Comparison of ENCODE assay signal across 10 mouse cellular contexts in genomic region chr10:41151021-41151420, GRCm38 (mm10).
DNase-seq lines count a peak whose midpoint lies in the region; ATAC-seq and TF ChIP-seq lines count a peak whose summit lies in the region.
"Had no signal": no experiment of that assay in that cellular context is flagged by ENCODE, and none has a peak within 500 bp of the region (broad histone marks: within the 10 kb centered on the region; RNA-seq: fewer than 3 reads in every experiment).

No protein-coding gene starts in this region.

- intact Hi-C loops in heart, postnatal 14 days (cut with DNase I) = no loop called here

- DNase-seq in cerebellum, postnatal 10 days = peak; percentile 31 to 34
- no peak for DNase-seq in cerebellum, adult 9-11 months
- no peak for DNase-seq in heart, postnatal 0 days (ENCODE audit: low spot score)
- DNase-seq in heart, postnatal 14 days = no peak
- peak; percentile 11 for DNase-seq in midbrain, embryonic 10.5 days (ENCODE audit: low spot score)
- no peak for DNase-seq in thymus, adult 2 months
- DNase-seq: thymus, postnatal 36 days had no signal

- TF ChIP-seq EP300 in heart, postnatal 0 days (IDR thresholded peaks at IDR 0.05; ENCODE audit: low read depth) = no peak

- no peak overlapping the region for H3K27ac ChIP-seq in heart, postnatal 0 days (ENCODE audit: low read depth)
- no peak overlapping the region for H3K27ac ChIP-seq in midbrain, embryonic 10.5 days (replicated peaks)
- H3K27ac ChIP-seq in midbrain, embryonic 13.5 days = no peak overlapping the region
- H3K27ac ChIP-seq in midbrain, embryonic 16.5 days (ENCODE audit: low read length) = no peak overlapping the region
- no peak overlapping the region for H3K27ac ChIP-seq in thymus, adult 2 months (ENCODE audit: control insufficient read depth, insufficient read depth, low read length)

- H3K4me1 ChIP-seq in heart, postnatal 0 days (ENCODE audit: control insufficient read depth, insufficient read depth) = no peaks in the 10 kb centered on the region
- no peaks in the 10 kb centered on the region; the same call in 1 of the 2 replicates for H3K4me1 ChIP-seq in midbrain, embryonic 10.5 days
- no peaks in the 10 kb centered on the region for H3K4me1 ChIP-seq in midbrain, embryonic 13.5 days (replicated peaks)
- no peaks in the 10 kb centered on the region for H3K4me1 ChIP-seq in midbrain, embryonic 16.5 days (ENCODE audit: control insufficient read depth, insufficient read depth, low read length)
- H3K4me1 ChIP-seq in thymus, adult 2 months (replicated peaks; ENCODE audit: control insufficient read depth, insufficient read depth, low read length) = no peaks in the 10 kb centered on the region

- no peak for TF ChIP-seq CTCF in heart, postnatal 0 days (IDR thresholded peaks at IDR 0.05; ENCODE audit: low read depth)
- TF ChIP-seq CTCF in thymus, adult 2 months (IDR thresholded peaks at IDR 0.05; ENCODE audit: borderline replicate concordance, control insufficient read depth, extremely low read depth, insufficient read depth, low read length, poor library complexity) = no peak

- 50% methylated on average over 10 of the region's 10 CpGs for WGBS in heart, postnatal 0 days
- 61% methylated on average over 10 of the region's 10 CpGs for WGBS in midbrain, embryonic 10.5 days
- 50% methylated on average over 10 of the region's 10 CpGs for WGBS in midbrain, embryonic 13.5 days
- WGBS in midbrain, embryonic 16.5 days = 40% methylated on average over 10 of the region's 10 CpGs
- 83% methylated on average over 10 of the region's 10 CpGs for WGBS in thymus, adult 2 months

- H3K4me3 ChIP-seq in heart, postnatal 0 days (ENCODE audit: low read depth, low read length) = no peak overlapping the region
- no peak overlapping the region for H3K4me3 ChIP-seq in midbrain, embryonic 10.5 days
- no peak overlapping the region for H3K4me3 ChIP-seq in midbrain, embryonic 13.5 days (replicated peaks)
- H3K4me3 ChIP-seq in midbrain, embryonic 16.5 days (ENCODE audit: low read depth, low read length) = no peak overlapping the region
- H3K4me3 ChIP-seq in thymus, adult 2 months (ENCODE audit: control insufficient read depth, insufficient read depth, low read length) = no peak overlapping the region

- H3K27me3 ChIP-seq in heart, postnatal 0 days (ENCODE audit: control insufficient read depth, insufficient read depth, low read length) = no peaks in the 10 kb centered on the region
- H3K27me3 ChIP-seq in midbrain, embryonic 10.5 days (ENCODE audit: low read depth, poor library complexity, severe bottlenecking) = peaks cover 7% of the 10 kb centered on the region; the same call in 1 of the 2 replicates
- no peaks in the 10 kb centered on the region for H3K27me3 ChIP-seq in midbrain, embryonic 13.5 days
- H3K27me3 ChIP-seq in midbrain, embryonic 16.5 days (ENCODE audit: control insufficient read depth, insufficient read depth, low read depth, low read length) = no peaks in the 10 kb centered on the region
- no peaks in the 10 kb centered on the region for H3K27me3 ChIP-seq in thymus, adult 2 months (ENCODE audit: control insufficient read depth, insufficient read depth, low read length)

- no peaks in the 10 kb centered on the region for H3K36me3 ChIP-seq in heart, postnatal 0 days (replicated peaks; ENCODE audit: control insufficient read depth, insufficient read depth, low read length)
- H3K36me3 ChIP-seq in midbrain, embryonic 10.5 days = no peaks in the 10 kb centered on the region
- no peaks in the 10 kb centered on the region for H3K36me3 ChIP-seq in midbrain, embryonic 13.5 days
- no peaks in the 10 kb centered on the region for H3K36me3 ChIP-seq in midbrain, embryonic 16.5 days (ENCODE audit: control insufficient read depth, insufficient read depth, low read length)
- H3K36me3 ChIP-seq in thymus, adult 2 months (ENCODE audit: control insufficient read depth, insufficient read depth, low read length) = no peaks in the 10 kb centered on the region
- H3K36me3 ChIP-seq: G1E had no signal

- no peak overlapping the region for H3K9ac ChIP-seq in heart, postnatal 0 days (replicated peaks; ENCODE audit: low read depth, low read length)
- H3K9ac ChIP-seq in midbrain, embryonic 13.5 days (replicated peaks) = no peak overlapping the region
- no peak overlapping the region for H3K9ac ChIP-seq in midbrain, embryonic 16.5 days (ENCODE audit: low read depth, low read length)

- no peaks in the 10 kb centered on the region for H3K9me3 ChIP-seq in heart, postnatal 0 days (replicated peaks; ENCODE audit: control insufficient read depth, low read length)
- H3K9me3 ChIP-seq in midbrain, embryonic 10.5 days (replicated peaks) = no peaks in the 10 kb centered on the region
- no peaks in the 10 kb centered on the region for H3K9me3 ChIP-seq in midbrain, embryonic 13.5 days
- H3K9me3 ChIP-seq in midbrain, embryonic 16.5 days (replicated peaks; ENCODE audit: control insufficient read depth, low read length, poor library complexity, severe bottlenecking) = no peaks in the 10 kb centered on the region
- H3K9me3 ChIP-seq: G1E had no signal

- no peak for TF ChIP-seq POLR2A in thymus, adult 2 months (IDR thresholded peaks at IDR 0.05; ENCODE audit: control insufficient read depth, extremely low read depth, insufficient read depth, low read length, poor library complexity)

- peak overlapping the region; percentile 17; the same call in 1 of the 2 replicates for H3K4me2 ChIP-seq in heart, postnatal 0 days (ENCODE audit: low read depth, low read length)
- no peak overlapping the region for H3K4me2 ChIP-seq in midbrain, embryonic 13.5 days (replicated peaks)
- H3K4me2 ChIP-seq in midbrain, embryonic 16.5 days (ENCODE audit: low read length) = peak overlapping the region; percentile 30; the same call in 1 of the 2 replicates

- no peak for ATAC-seq in heart, postnatal 0 days (ENCODE audit: insufficient read depth, low read depth)
- no peak for ATAC-seq in midbrain, embryonic 13.5 days
- ATAC-seq in midbrain, embryonic 16.5 days = no peak

Comparison
In these comparisons a context has a peak if more than half of its experiments do, and no peak if none do; other contexts are left out.
1. DNase-seq: peak in cerebellum, postnatal 10 days (2 of 2) and midbrain, embryonic 10.5 days (single experiment); none in cerebellum, adult 9-11 months (single experiment), heart, postnatal 0 days (single experiment), heart, postnatal 14 days (0 of 2) and thymus, adult 2 months (single experiment).